Mouse (Mus musculus) kidney, embryonic 15.5 days (tissue): ENCODE data around the gene Srrt. TPM values are rescaled to one million over a fixed set of nuclear protein-coding genes. Genes with fewer than 3 reads are reported as not detected.

Experiments used
- ATAC-seq: fragments of 200-750 bp; cut with Nextera tagmentation; replicated peaks from 2 replicates; pipeline ENCODE4 v1.8.0; 2017; ENCODE audit warnings: moderate TSS enrichment; ENCODE audit not compliant: low FRiP score
- H3K27ac ChIP-seq: fragments of 300-500 bp; sonication (generic); 2 replicates; pipeline ENCODE4 v1.5.1; 2015; ENCODE audit warnings: mild to moderate bottlenecking, inconsistent platforms
- H3K27me3 ChIP-seq: fragments of 300-500 bp; sonication (generic); 2 replicates; pipeline ENCODE4 v1.6.1; 2015; ENCODE audit warnings: inconsistent platforms
- H3K36me3 ChIP-seq: fragments of 300-500 bp; sonication (generic); 2 replicates; pipeline ENCODE4 v1.6.1; 2015; ENCODE audit warnings: inconsistent platforms
- H3K4me1 ChIP-seq: fragments of 300-500 bp; sonication (generic); 2 replicates; pipeline ENCODE4 v1.6.1; 2015; ENCODE audit warnings: inconsistent platforms
- H3K4me2 ChIP-seq: fragments of 300-500 bp; sonication (generic); 2 replicates; pipeline ENCODE4 v1.6.1; 2015; ENCODE audit warnings: moderate library complexity, mild to moderate bottlenecking, inconsistent platforms
- H3K4me3 ChIP-seq: fragments of 300-500 bp; sonication (generic); replicated peaks from 2 replicates; pipeline ENCODE4 v1.5.1; 2015; ENCODE audit warnings: mild to moderate bottlenecking, inconsistent platforms
- H3K9ac ChIP-seq: fragments of 300-500 bp; sonication (generic); 2 replicates; pipeline ENCODE4 v1.6.1; 2015; ENCODE audit warnings: mild to moderate bottlenecking, inconsistent platforms
- H3K9me3 ChIP-seq: fragments of 300-500 bp; sonication (generic); replicated peaks from 2 replicates; pipeline ENCODE4 v1.6.1; 2016; ENCODE audit warnings: inconsistent platforms
- WGBS: fragments of 180-500 bp; shearing (Covaris S2); methylation state at CpG from one replicate; pipeline ENCODE4 v1.1.7; 2015; ENCODE audit warnings: mixed read lengths; 5-methylcytosine and 5-hydroxymethylcytosine counted together
- polyA plus RNA-seq: library from polyadenylated mRNA; unstranded; fragments of >200 nt; fragmentation: Nextera tagmentation; extraction: Ambion mirVana; gene quantifications from 2 replicates; pipeline ENCODE4 v1.2.1, GENCODE M21; 2015

Srrt gene
- polyA plus RNA-seq, 1 experiment from 2014 or later = 158 TPM

- WGBS = 1% methylated on average over 52 of the region's 52 CpGs
- H3K36me3 ChIP-seq = peaks cover 43% of the 10 kb centered on the region
- H3K4me3 ChIP-seq = peak within 1 kb of the TSS; percentile 61
- peaks cover 36% of the 10 kb centered on the region for H3K27me3 ChIP-seq
- peak within 1 kb of the TSS; percentile 98 for H3K4me2 ChIP-seq
- H3K27ac ChIP-seq = peak within 1 kb of the TSS; percentile 97
- peaks cover 43% of the 10 kb centered on the region for H3K4me1 ChIP-seq
- H3K9ac ChIP-seq = peak within 1 kb of the TSS; percentile 83
- peak; percentile 93 for ATAC-seq
- H3K9me3 ChIP-seq = no peaks in the 10 kb centered on the region
Observed at GRCm38 (mm10) chr5:137293839-137294743, 13.4 kb downstream of the Srrt start, which contains the start of gene Ufsp1. Ufsp1 (plus strand) TSS chr5:137294629.

GRCm38 (mm10) chr5:137293282-137293681 is 14.2 kb downstream of the Srrt start:
- Histone ChIP-seq H3K4me1 (peaks cover 50% of the 10 kb centered on the region), H3K9ac (peak overlapping the region; percentile 83)
- WGBS = 0% methylated on average over 15 of the region's 15 CpGs

GRCm38 (mm10) chr5:137291381-137291926 is 16.0 kb downstream of the Srrt start:
- H3K9ac ChIP-seq = no peak overlapping the region
- WGBS = 78% methylated on average over 15 of the region's 15 CpGs
- H3K4me1 ChIP-seq = peaks cover 67% of the 10 kb centered on the region
- H3K27me3 ChIP-seq = peaks cover 56% of the 10 kb centered on the region
- no peak for ATAC-seq
- H3K4me2 ChIP-seq = no peak overlapping the region
- H3K4me3 ChIP-seq = no peak overlapping the region
- no peak overlapping the region for H3K27ac ChIP-seq
- H3K9me3 ChIP-seq = no peaks in the 10 kb centered on the region
- peaks cover 16% of the 10 kb centered on the region for H3K36me3 ChIP-seq

More at GRCm38 (mm10) chr5:137293282-137293681, 14.2 kb downstream of the Srrt start:
- peak overlapping the region; percentile 97 for H3K27ac ChIP-seq
- peaks cover 35% of the 10 kb centered on the region for H3K36me3 ChIP-seq
- no peaks in the 10 kb centered on the region for H3K9me3 ChIP-seq
- peak overlapping the region; percentile 98 for H3K4me2 ChIP-seq
- peaks cover 42% of the 10 kb centered on the region for H3K27me3 ChIP-seq
- ATAC-seq = peak; percentile 59
- H3K4me3 ChIP-seq = peak overlapping the region; percentile 61

GRCm38 (mm10) chr5:137290677-137291076 is 16.8 kb downstream of the Srrt start:
- Histone ChIP-seq H3K36me3 (peaks cover 9% of the 10 kb centered on the region), H3K4me3 (no peak overlapping the region; the same call in 1 of the 2 replicates), H3K9me3 (no peaks in the 10 kb centered on the region), H3K27ac (no peak overlapping the region), H3K4me1 (peaks cover 63% of the 10 kb centered on the region), H3K9ac (0 out of 2 replicates have a peak overlapping the region, but pooled peaks have one; percentile 7), H3K27me3 (peaks cover 60% of the 10 kb centered on the region), H3K4me2 (no peak overlapping the region)
- ATAC-seq = peak; percentile 10; the same call in 1 of the 2 replicates
- WGBS = 23% methylated on average over 15 of the region's 15 CpGs

- no peaks in the 10 kb centered on the region for H3K9me3 ChIP-seq
- ATAC-seq = no peak
- H3K4me1 ChIP-seq = peaks cover 54% of the 10 kb centered on the region
- H3K27ac ChIP-seq = no peak overlapping the region; the same call in 1 of the 2 replicates
- WGBS = 60% methylated on average over 13 of the region's 13 CpGs
- H3K4me2 ChIP-seq = peak overlapping the region; percentile 84
- H3K36me3 ChIP-seq = no peaks in the 10 kb centered on the region; the same call in 1 of the 2 replicates
- peak overlapping the region; percentile 45 for H3K4me3 ChIP-seq
- H3K9ac ChIP-seq = 0 out of 2 replicates have a peak overlapping the region, but pooled peaks have one; percentile 35
- H3K27me3 ChIP-seq = peaks cover 60% of the 10 kb centered on the region
Observed at GRCm38 (mm10) chr5:137289591-137290365, 17.7 kb downstream of the Srrt start.

GRCm38 (mm10) chr5:137288999-137289470 is 18.4 kb downstream of the Srrt start:
- no peak for ATAC-seq
- no peaks in the 10 kb centered on the region for H3K36me3 ChIP-seq
- peak overlapping the region; percentile 45 for H3K4me3 ChIP-seq
- peaks cover 51% of the 10 kb centered on the region for H3K4me1 ChIP-seq
- H3K27ac ChIP-seq = no peak overlapping the region
- H3K4me2 ChIP-seq = peak overlapping the region; percentile 84
- H3K9ac ChIP-seq = peak overlapping the region; percentile 35; the same call in 1 of the 2 replicates
- no peaks in the 10 kb centered on the region for H3K9me3 ChIP-seq
- peaks cover 60% of the 10 kb centered on the region for H3K27me3 ChIP-seq
- 3% methylated on average over 25 of the region's 25 CpGs for WGBS

- peak overlapping the region; percentile 45 for H3K4me3 ChIP-seq
- no peaks in the 10 kb centered on the region for H3K36me3 ChIP-seq
- peak overlapping the region; percentile 84 for H3K4me2 ChIP-seq
- 0 out of 2 replicates have a peak, but pooled peaks have one; percentile 13 for ATAC-seq
- H3K27ac ChIP-seq = no peak overlapping the region; the same call in 1 of the 2 replicates
- H3K9ac ChIP-seq = peak overlapping the region; percentile 42
- no peaks in the 10 kb centered on the region for H3K9me3 ChIP-seq
- H3K4me1 ChIP-seq = peaks cover 46% of the 10 kb centered on the region
- 1% methylated on average over 43 of the region's 65 CpGs for WGBS
- peaks cover 60% of the 10 kb centered on the region for H3K27me3 ChIP-seq
Observed at GRCm38 (mm10) chr5:137287953-137288743, 19.3 kb downstream of the Srrt start.

- peaks cover 56% of the 10 kb centered on the region for H3K27me3 ChIP-seq
- no peak within 1 kb of the TSS; the same call in 1 of the 2 replicates for H3K27ac ChIP-seq
- 1% methylated on average over 40 of the region's 40 CpGs for WGBS
- H3K36me3 ChIP-seq = no peaks in the 10 kb centered on the region
- H3K4me1 ChIP-seq = peaks cover 39% of the 10 kb centered on the region
- peak; percentile 5; the same call in 1 of the 2 replicates for ATAC-seq
- H3K4me3 ChIP-seq = peak within 1 kb of the TSS; percentile 45
- H3K4me2 ChIP-seq = peak within 1 kb of the TSS; percentile 84
- no peaks in the 10 kb centered on the region for H3K9me3 ChIP-seq
- H3K9ac ChIP-seq = peak within 1 kb of the TSS; percentile 42
Observed at GRCm38 (mm10) chr5:137287032-137287952, 20.2 kb downstream of the Srrt start, which contains the start of gene Ache. Ache (plus strand) TSS chr5:137287519.

- under 1% methylated on average over 16 of the region's 16 CpGs for WGBS
- H3K27ac ChIP-seq = no peak overlapping the region
- peaks cover 49% of the 10 kb centered on the region for H3K27me3 ChIP-seq
- peaks cover 39% of the 10 kb centered on the region for H3K4me1 ChIP-seq
- ATAC-seq = peak; percentile 31; the same call in 1 of the 2 replicates
- H3K4me2 ChIP-seq = peak overlapping the region; percentile 84
- no peaks in the 10 kb centered on the region for H3K9me3 ChIP-seq
- H3K36me3 ChIP-seq = no peaks in the 10 kb centered on the region
- no peak overlapping the region for H3K9ac ChIP-seq
- H3K4me3 ChIP-seq = peak overlapping the region; percentile 45
Observed at GRCm38 (mm10) chr5:137286655-137287031, 20.8 kb downstream of the Srrt start.

GRCm38 (mm10) chr5:137285986-137286385 is 21.5 kb downstream of the Srrt start:
- peaks cover 43% of the 10 kb centered on the region for H3K27me3 ChIP-seq
- H3K9me3 ChIP-seq = no peaks in the 10 kb centered on the region
- no peak overlapping the region for H3K9ac ChIP-seq
- H3K4me1 ChIP-seq = peaks cover 39% of the 10 kb centered on the region
- no peak for ATAC-seq
- H3K36me3 ChIP-seq = no peaks in the 10 kb centered on the region
- H3K27ac ChIP-seq = no peak overlapping the region
- H3K4me3 ChIP-seq = no peak overlapping the region
- 16% methylated on average over 7 of the region's 7 CpGs for WGBS
- no peak overlapping the region for H3K4me2 ChIP-seq
